Mouse (Mus musculus): Measurements from ENCODE around the gene Pde4d.

- TF ChIP-seq EP300 (optimal IDR thresholded peaks at IDR 0.05) (no peak), CTCF (IDR thresholded peaks at IDR 0.05; ENCODE audit: low read depth) (no peak)
These were observed 1177.5 kb downstream of the Pde4d start for GRCm38 (mm10) chr13:109627265-109627664.

All from stomach, postnatal 0 days (tissue).